Mouse (Mus musculus): ENCODE measurements at regions not wholly inside any gene's neighbourhood (a gene's known extent, or its start where the extent isn't known, plus 50 kb on each side); places are given as distances from the start of the nearest gene placed in this dataset.
A peak's percentile ranks its signal among the peaks of the same experiment; 100 is the strongest.

- DNase-seq (ENCODE audit: low spot score) (no peak), ATAC-seq (replicated peaks; ENCODE audit: low FRiP score, low read depth) (no peak)
- Histone ChIP-seq H3K27ac (no peak overlapping the region), H3K4me1 (replicated peaks; ENCODE audit: insufficient read depth, low read length) (no peaks in the 10 kb centered on the region), H3K9ac (ENCODE audit: low read depth, low read length) (no peak overlapping the region), H3K9me3 (replicated peaks; ENCODE audit: low read length) (no peaks in the 10 kb centered on the region), H3K4me3 (replicated peaks; ENCODE audit: low read depth, low read length) (no peak overlapping the region), H3K27me3 (ENCODE audit: insufficient read depth, low read length) (no peaks in the 10 kb centered on the region), H3K36me3 (ENCODE audit: insufficient read depth, low read length) (no peaks in the 10 kb centered on the region), H3K4me2 (ENCODE audit: low read length) (no peak overlapping the region)
- no peak for TF ChIP-seq CTCF (IDR thresholded peaks at IDR 0.05; ENCODE audit: low read depth)
- 31% methylated on average over 7 of the region's 7 CpGs for WGBS
These were observed 513.0 kb upstream of the Gulo start for GRCm38 (mm10) chr14:66521836-66522629.

GRCm38 (mm10) chr14:66516770-66517169, 507.8 kb upstream of the Gulo start:
- Histone ChIP-seq H3K9me3 (replicated peaks; ENCODE audit: low read length) (no peaks in the 10 kb centered on the region), H3K36me3 (ENCODE audit: insufficient read depth, low read length) (no peaks in the 10 kb centered on the region), H3K27me3 (ENCODE audit: insufficient read depth, low read length) (no peaks in the 10 kb centered on the region), H3K27ac (no peak overlapping the region), H3K4me3 (replicated peaks; ENCODE audit: low read depth, low read length) (no peak overlapping the region), H3K4me2 (ENCODE audit: low read length) (no peak overlapping the region), H3K4me1 (replicated peaks; ENCODE audit: insufficient read depth, low read length) (no peaks in the 10 kb centered on the region), H3K9ac (ENCODE audit: low read depth, low read length) (no peak overlapping the region)
- WGBS, result 84% methylated on average over 3 of the region's 3 CpGs
- TF ChIP-seq CTCF (IDR thresholded peaks at IDR 0.05; ENCODE audit: low read depth), result no peak
- DNase-seq (ENCODE audit: low spot score), result no peak
- ATAC-seq (replicated peaks; ENCODE audit: low FRiP score, low read depth), result no peak

- Histone ChIP-seq H3K4me1 (replicated peaks; ENCODE audit: insufficient read depth, low read length) (no peaks in the 10 kb centered on the region), H3K9me3 (replicated peaks; ENCODE audit: low read length) (no peaks in the 10 kb centered on the region), H3K27me3 (ENCODE audit: insufficient read depth, low read length) (no peaks in the 10 kb centered on the region), H3K4me3 (replicated peaks; ENCODE audit: low read depth, low read length) (no peak overlapping the region), H3K4me2 (ENCODE audit: low read length) (no peak overlapping the region), H3K36me3 (ENCODE audit: insufficient read depth, low read length) (no peaks in the 10 kb centered on the region), H3K9ac (ENCODE audit: low read depth, low read length) (no peak overlapping the region), H3K27ac (no peak overlapping the region)
- DNase-seq (ENCODE audit: low spot score), result no peak
- TF ChIP-seq CTCF (IDR thresholded peaks at IDR 0.05; ENCODE audit: low read depth), result no peak
- WGBS, result 87% methylated on average over 5 of the region's 5 CpGs
- no peak for ATAC-seq (replicated peaks; ENCODE audit: low FRiP score, low read depth)
These were observed 501.7 kb upstream of the Gulo start for GRCm38 (mm10) chr14:66510750-66511149.

GRCm38 (mm10) chr14:66510218-66510617, 501.2 kb upstream of the Gulo start:
- Histone ChIP-seq H3K27ac (no peak overlapping the region), H3K27me3 (ENCODE audit: insufficient read depth, low read length) (no peaks in the 10 kb centered on the region), H3K36me3 (ENCODE audit: insufficient read depth, low read length) (no peaks in the 10 kb centered on the region), H3K9ac (ENCODE audit: low read depth, low read length) (no peak overlapping the region), H3K4me3 (replicated peaks; ENCODE audit: low read depth, low read length) (no peak overlapping the region), H3K4me1 (replicated peaks; ENCODE audit: insufficient read depth, low read length) (no peaks in the 10 kb centered on the region), H3K4me2 (ENCODE audit: low read length) (no peak overlapping the region), H3K9me3 (replicated peaks; ENCODE audit: low read length) (no peaks in the 10 kb centered on the region)
- no peak for TF ChIP-seq CTCF (IDR thresholded peaks at IDR 0.05; ENCODE audit: low read depth)
- WGBS, result 38% methylated on average over 1 of the region's 1 CpGs
- DNase-seq (ENCODE audit: low spot score), result no peak
- ATAC-seq (replicated peaks; ENCODE audit: low FRiP score, low read depth), result no peak

GRCm38 (mm10) chr14:66509706-66510105, 500.7 kb upstream of the Gulo start:
- no peak for DNase-seq (ENCODE audit: low spot score)
- H3K4me1 ChIP-seq (replicated peaks; ENCODE audit: insufficient read depth, low read length), result no peaks in the 10 kb centered on the region
- H3K27me3 ChIP-seq (ENCODE audit: insufficient read depth, low read length), result no peaks in the 10 kb centered on the region
- no peaks in the 10 kb centered on the region for H3K9me3 ChIP-seq (replicated peaks; ENCODE audit: low read length)
- no peak overlapping the region for H3K9ac ChIP-seq (ENCODE audit: low read depth, low read length)
- H3K4me3 ChIP-seq (replicated peaks; ENCODE audit: low read depth, low read length), result no peak overlapping the region
- WGBS, result 88% methylated on average over 7 of the region's 7 CpGs
- no peaks in the 10 kb centered on the region for H3K36me3 ChIP-seq (ENCODE audit: insufficient read depth, low read length)
- H3K27ac ChIP-seq, result no peak overlapping the region
- no peak for ATAC-seq (replicated peaks; ENCODE audit: low FRiP score, low read depth)
- no peak for TF ChIP-seq CTCF (IDR thresholded peaks at IDR 0.05; ENCODE audit: low read depth)
- no peak overlapping the region for H3K4me2 ChIP-seq (ENCODE audit: low read length)

GRCm38 (mm10) chr14:66501995-66502394, 493.0 kb upstream of the Gulo start:
- no peaks in the 10 kb centered on the region for H3K36me3 ChIP-seq (ENCODE audit: insufficient read depth, low read length)
- TF ChIP-seq CTCF (IDR thresholded peaks at IDR 0.05; ENCODE audit: low read depth), result no peak
- H3K4me3 ChIP-seq (replicated peaks; ENCODE audit: low read depth, low read length), result no peak overlapping the region
- H3K27ac ChIP-seq, result no peak overlapping the region
- no peaks in the 10 kb centered on the region for H3K9me3 ChIP-seq (replicated peaks; ENCODE audit: low read length)
- no peak overlapping the region for H3K4me2 ChIP-seq (ENCODE audit: low read length)
- no peaks in the 10 kb centered on the region for H3K4me1 ChIP-seq (replicated peaks; ENCODE audit: insufficient read depth, low read length)
- 80% methylated on average over 6 of the region's 6 CpGs for WGBS
- no peak overlapping the region for H3K9ac ChIP-seq (ENCODE audit: low read depth, low read length)
- DNase-seq (ENCODE audit: low spot score), result no peak
- no peak for ATAC-seq (replicated peaks; ENCODE audit: low FRiP score, low read depth)
- H3K27me3 ChIP-seq (ENCODE audit: insufficient read depth, low read length), result no peaks in the 10 kb centered on the region

- DNase-seq (ENCODE audit: low spot score) (peak; percentile 85), ATAC-seq (replicated peaks; ENCODE audit: low FRiP score, low read depth) (no peak)
- Histone ChIP-seq H3K9ac (ENCODE audit: low read depth, low read length) (no peak overlapping the region), H3K27me3 (ENCODE audit: insufficient read depth, low read length) (no peaks in the 10 kb centered on the region), H3K4me2 (ENCODE audit: low read length) (peak overlapping the region; percentile 34), H3K9me3 (replicated peaks; ENCODE audit: low read length) (no peaks in the 10 kb centered on the region), H3K27ac (no peak overlapping the region), H3K36me3 (ENCODE audit: insufficient read depth, low read length) (no peaks in the 10 kb centered on the region), H3K4me1 (replicated peaks; ENCODE audit: insufficient read depth, low read length) (no peaks in the 10 kb centered on the region), H3K4me3 (replicated peaks; ENCODE audit: low read depth, low read length) (no peak overlapping the region)
- no peak for TF ChIP-seq CTCF (IDR thresholded peaks at IDR 0.05; ENCODE audit: low read depth)
- WGBS, result 16% methylated on average over 11 of the region's 11 CpGs
These were observed 490.9 kb upstream of the Gulo start for GRCm38 (mm10) chr14:66499896-66500295.

All from kidney, postnatal 0 days (tissue).